Mouse (Mus musculus) CD4-positive, CD25-positive, alpha-beta regulatory T cell, adult 2 months (primary cell): ENCODE data around the gene Ttll9.
A peak's percentile ranks its signal among the peaks of the same experiment; 100 is the strongest.

ENCODE experiments used
- DNase-seq: peaks from one replicate; pipeline ENCODE4 v3.0.0-alpha.2; 2012; ENCODE audit warnings: low read depth, low spot score

Ttll9 gene

DNA sequence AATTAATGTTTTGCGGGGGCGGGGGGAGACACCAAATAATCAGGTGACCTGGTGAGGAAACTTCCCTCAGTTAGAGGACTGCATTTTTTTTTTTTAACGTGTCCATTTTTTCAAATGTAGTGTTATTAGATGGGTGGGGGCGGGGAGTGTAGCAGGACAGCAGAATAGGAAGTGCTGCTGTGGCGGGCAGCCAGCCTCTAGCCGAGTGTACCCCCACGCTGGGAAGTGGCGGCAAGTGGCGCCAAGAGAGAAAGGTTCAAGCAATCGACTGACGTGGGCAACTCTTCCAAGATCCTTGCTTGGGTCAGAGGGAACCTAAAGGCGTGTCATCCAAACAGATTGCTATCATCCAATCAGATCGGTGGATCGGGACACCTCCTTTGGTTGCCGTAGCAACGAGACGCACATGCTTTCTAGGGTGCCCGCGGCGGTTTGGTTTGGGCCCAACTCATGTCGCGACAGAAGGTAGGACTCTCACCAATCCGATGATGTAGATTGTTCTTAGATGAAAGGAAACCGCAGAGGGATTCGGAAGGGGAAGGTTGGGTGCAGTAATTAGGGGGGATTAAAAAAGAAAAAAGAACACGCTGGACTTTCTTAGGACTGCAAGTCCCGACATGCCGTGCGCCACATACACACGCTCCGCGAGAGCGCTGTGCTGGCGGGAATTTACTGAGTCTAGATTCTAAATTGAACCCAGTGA is at the start of gene Ttll9:
Ttll9 (plus strand) TSS at position 395 of the 703 bp plus-strand sequence.
- DNase-seq, result peak; percentile 65

DNA sequence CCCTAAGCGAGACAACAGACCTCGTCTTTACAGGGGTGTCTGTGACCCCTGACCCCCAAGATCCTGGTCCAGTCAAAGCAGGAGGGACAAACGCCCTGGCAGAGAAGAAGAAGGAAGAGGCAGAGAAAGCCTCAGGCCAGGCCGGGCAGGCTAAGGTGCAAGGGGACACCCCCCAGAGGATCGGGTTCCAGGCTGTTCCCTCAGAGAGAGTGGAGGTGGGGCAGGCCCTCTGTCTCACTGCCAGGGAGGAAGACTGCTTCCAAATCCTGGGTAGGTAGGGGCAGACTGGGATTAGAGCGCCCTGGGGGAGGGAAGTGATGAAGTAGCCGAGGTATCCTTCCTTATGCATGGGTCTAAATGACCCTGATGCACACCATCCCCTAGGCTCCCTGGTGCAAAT is 48.8 kb upstream of the Ttll9 start:
- DNase-seq, result no peak

DNA sequence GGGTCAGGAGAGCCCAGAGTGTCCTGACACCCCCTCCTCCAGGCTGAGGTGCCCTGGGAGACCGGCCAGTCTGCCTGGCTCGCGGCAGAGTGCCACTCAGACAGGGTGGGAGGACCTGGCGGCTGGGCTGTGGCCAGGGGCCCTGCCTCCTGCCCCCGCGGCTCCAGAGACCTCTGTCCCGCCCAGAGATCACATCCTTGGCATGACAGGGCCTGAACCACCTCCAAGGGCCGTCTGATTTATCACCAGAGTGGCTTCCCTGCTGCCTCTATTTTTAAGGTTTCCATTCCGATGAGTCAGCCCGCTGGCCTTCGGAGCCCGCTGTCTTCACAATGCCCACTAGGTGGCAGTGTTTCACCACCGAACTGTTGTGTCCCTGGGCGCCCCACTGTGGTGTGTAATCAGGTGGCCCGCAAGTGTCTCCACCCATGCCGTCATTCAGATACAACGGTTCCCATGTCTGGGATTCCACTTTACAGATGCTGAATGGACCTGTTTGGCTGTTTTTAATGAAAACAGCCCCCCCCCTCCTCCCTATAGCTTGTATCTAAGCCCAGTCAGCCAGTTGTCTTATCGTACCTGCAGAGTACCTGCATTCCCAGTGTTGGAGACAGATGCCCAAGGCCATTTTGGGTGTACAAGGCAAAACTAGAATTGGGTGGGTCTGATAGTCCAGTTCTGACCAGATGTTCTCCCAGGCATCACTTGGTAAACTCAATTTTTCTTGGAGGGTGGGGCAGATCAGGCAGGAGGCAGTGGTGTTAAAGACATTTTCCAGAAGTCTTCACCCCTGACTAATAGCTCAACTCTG is 47.8 kb upstream of the Ttll9 start:
- peak; percentile 89 for DNase-seq

DNA sequence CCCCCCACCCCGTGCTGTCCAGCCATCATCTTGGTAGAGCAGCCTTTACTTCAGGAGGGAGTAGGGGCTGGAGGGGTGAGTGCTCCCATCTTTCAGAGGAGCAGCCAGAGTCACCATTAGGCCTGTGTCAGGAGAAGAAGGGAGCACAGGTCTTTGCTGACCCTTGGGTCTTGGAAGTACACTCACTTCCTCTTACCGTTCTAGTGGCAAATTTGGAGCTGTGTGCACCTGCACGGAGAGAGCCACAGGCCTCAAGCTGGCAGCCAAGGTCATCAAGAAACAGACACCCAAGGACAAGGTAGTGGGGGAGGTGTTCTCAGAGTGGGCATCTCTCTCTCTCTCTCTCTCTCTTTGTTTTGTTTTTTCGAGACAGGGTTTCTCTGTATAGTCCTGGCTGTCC is 46.8 kb upstream of the Ttll9 start:
- no peak for DNase-seq

DNA sequence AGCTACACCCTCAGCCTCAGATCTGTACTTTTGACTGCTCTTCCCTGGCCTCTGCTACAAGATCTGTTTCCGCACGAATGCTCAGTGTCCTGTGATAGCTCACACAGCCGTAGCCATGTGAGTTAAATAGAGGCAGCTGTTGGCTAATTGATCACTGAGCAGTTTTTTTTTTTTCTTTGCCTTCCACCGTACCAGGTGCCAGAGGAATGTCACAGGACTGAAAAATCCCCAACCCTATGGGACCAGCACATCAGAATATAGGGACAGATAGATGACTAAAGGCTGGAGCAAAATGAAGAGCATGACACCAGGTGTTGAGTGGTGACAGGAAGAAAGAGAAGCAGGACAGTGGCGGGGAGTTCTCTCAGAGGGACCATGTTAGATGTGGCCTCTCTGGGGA is 46.2 kb upstream of the Ttll9 start:
- DNase-seq, result no peak

DNA sequence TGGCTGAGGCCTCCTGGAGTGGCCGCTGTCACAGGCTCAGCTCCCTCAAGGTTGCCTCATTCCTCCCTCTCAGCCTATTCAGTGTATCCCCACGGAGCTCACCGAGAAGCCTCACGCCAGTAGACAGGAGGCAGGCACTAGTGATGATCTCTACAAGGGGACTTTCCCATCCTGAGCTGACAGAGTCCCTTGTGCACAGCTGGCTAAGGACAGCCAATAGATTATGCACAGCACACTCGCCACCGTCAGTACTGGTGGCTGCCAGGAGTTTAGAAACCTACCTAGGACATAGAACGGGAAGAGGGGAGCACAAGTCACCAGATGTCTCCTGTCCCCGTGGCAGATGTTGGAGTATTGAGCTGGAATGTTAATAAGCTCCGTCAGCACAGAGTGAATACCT is 44.6 kb upstream of the Ttll9 start:
- DNase-seq, result no peak

DNA sequence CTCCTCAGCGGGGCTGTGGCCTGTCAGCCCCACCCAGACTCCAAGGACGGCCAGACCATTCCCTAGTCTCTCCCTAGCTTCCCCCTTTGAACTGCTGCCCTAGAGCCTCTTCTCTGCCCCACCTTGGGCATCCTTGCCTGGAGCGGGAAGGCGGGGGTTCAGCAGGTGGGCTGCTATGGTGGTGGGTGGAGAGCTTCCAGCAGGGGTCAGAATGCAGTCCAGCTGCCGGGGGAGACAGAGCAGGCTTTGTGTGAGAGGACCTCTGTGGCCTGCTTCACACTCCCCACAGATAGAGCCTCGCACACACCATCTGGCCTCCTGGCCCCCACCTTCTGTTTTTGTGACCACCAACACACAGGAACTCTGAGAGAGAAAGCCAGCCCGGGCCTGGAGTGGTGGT is 39.9 kb upstream of the Ttll9 start:
- DNase-seq, result no peak

DNA sequence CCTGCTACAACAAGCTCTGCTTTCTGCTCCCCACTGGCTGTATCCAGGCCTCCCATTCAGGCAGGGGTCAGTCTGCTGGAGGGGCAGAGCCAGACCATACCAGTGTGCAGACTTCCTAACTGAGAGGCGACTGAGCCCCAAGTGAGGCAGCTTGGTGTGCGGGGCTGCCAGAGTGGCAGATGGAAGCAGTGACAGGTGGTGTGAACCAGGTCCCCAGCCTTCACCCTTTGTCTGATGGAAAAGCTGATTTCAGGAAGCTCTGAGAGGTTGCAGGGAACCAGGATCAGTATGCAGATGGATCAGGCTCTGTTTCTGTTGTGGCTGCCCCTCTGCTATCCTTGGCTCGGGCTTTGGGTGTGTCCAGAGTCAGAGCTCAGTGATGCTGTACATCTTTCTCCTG is 38.7 kb upstream of the Ttll9 start:
- DNase-seq, result no peak

DNA sequence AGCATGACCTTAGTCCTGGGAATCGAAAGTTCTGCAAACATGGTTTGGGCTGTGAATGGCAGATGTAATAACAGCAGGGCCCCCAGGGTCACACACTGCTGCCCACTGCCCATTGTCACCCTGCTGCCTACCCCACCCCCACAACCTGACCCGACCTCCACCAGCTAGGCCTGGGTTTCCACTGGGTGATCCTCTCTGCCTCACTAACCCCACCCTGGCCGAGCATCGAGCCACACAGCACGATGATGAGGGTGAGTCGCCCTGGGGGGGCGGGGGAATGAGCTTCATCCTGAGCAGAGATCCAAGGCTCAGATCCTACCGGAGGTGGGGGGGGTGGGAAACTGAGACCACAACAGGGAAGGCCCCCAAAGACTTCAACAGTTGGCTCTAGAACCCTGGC is 38.2 kb upstream of the Ttll9 start:
- DNase-seq, result no peak

DNA sequence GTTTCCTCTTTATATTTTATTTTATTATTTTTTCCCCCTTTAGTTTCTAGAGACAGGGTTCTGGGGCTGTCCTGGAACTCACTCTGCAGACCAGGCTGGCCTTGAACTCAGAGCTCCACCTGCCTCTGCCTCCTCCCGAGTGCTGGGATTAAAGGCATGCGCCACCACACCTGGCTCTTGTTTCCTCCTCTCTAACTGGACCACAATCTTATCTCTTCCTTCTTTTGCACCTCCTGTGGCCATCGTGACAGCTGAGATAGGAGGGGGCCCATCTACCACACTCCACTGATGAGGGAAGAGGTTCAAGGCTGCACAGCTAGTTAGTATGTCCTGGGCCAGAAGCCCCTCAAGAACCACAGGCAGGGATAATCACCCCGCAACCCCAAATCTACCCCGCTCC is 37.7 kb upstream of the Ttll9 start:
- no peak for DNase-seq

DNA sequence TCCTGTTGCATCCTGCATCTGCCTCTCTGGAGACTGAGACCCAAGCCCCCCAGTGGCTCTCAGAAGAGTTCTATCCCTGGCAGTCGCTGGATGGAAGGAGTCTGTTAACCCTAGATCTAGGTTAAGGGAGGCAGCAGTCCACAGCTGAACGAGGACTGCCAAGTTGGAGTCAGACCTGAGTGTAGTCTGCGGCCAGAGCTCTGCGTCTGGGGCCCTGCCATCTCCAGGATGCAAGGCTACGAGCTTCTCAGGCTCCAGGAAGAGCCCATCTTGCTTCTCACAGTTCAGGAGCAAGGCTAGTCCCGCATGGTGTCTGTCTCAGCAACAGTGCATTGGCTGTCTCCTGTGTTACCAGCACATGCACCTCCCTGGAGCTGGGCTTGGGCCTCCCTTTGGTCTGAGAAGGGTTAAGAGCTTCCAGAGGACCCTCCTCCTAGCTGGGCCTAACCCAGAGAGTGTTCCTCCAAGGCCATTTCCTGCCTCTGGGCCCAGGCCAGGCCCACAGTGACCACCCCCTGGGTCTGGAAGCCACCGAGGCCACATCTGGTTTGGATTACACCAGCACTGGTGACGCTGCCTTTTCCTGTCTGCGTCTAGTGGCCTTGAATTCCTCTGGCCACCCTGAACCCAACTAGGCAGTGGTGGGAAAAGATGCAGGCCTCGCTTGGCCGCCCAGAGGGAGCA is 37.0 kb upstream of the Ttll9 start:
- DNase-seq, result no peak

DNA sequence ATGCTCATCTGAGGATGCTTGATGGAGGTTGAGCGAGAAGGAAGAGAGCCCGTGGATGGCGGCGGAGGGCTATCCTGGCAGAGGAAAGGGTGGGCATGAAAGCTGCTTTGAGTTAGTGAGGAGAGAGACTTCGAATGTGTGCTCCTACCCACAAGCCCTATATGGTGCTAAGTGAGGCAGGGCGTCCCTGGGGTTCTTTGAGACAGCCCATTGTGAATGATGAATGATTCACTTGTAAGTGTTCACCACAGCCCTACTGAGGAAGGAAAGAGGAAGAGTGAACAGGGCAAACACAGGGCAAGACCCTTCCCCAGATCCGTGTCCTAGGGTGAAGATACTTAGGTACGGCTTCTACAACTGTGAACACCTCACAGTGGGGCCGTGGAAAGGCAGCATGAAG is 35.4 kb upstream of the Ttll9 start:
- no peak for DNase-seq

DNA sequence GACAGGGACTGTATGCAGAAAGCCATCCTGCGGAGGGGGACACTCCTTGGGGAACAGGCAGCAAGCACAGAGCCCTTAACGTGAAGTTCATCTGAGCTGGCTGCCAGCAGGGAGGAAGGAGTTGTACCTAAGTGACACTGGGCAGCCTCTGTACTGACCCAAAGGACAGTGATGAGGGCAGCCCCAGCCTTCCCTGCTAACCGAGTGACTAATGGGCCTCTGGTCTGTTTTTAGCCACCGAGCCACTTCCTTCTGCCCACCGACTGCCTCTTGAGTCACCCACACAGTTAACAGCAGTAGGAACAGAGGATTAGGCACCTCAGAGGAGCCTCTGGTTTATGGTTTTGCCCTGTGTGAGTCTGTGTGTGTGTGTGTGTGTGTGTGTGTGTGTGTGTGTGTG is 34.9 kb upstream of the Ttll9 start:
- no peak for DNase-seq

DNA sequence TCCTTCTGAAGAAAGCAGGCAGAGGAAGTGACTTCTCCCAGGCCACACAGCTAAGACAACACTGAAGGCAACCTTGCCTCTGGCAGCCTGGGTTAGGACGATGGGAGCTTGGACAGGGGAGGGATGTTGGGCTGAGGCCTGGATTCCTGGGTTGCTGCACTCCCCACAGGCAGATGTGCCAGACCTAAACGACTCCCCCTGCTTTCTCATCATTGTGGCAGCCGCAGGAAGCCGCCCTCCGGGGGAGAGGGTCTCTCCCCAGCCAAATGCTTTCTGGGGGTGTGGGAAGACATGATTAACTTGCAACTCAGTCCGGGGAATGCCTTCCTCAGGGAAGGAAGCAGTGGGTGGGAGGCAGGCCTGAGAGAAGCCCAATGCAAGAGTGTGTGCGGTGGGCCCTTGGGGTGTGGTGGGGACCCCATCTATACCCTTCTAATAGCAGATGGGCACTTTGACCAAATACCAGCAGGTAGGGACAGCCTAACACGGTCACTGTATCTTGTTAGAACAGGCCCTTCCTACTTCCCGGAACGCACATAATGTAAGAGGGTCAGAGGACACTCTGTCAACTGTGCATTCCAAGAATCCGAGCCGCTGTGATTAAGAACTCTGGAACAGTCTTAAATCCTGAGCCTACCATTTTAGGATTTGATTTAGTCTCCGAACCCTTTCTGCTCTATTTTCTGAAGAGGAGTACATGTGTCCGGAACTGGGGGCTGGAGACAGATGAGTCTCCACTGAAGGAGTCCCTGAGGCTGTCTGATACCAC is 33.9 kb upstream of the Ttll9 start:
- no peak for DNase-seq

DNA sequence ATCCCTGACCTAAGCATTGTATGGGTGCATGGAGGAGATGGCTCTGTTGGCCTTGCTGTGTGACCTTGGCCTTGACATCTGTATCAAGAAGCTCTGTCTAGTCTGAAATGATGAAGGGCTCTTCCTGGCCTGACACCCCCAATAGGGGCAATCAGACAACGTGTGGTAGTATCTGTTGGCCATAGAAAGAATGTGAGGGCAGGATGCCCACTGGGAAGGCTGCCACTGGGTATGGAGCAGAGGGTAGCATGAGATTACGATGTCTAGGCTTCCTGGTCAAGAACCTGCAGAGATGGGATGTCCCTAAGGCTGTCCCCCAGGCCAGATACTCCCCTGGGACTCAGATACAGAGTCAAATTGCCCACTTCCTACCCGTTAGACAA is 33.3 kb upstream of the Ttll9 start:
- DNase-seq, result no peak

DNA sequence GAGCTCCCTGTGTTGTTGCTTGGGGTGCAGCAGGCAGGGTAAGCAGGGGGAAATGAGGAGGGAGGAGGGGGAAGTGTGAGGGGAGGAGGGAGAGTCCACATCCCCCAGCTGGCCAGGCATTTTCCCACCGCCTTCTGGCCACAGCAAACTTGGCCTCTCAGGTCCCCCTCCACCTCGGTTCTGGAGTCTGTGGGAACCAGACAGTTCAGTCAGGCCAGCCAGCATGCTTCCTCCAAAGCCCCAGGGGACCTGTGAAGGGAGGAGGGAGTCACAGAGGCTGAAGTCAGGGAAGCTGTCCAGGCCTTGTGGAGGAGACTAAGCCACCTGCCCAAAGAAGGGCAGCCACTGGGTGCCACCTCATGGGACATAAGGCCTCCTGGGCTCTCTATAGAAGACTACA is 32.0 kb upstream of the Ttll9 start:
- no peak for DNase-seq

DNA sequence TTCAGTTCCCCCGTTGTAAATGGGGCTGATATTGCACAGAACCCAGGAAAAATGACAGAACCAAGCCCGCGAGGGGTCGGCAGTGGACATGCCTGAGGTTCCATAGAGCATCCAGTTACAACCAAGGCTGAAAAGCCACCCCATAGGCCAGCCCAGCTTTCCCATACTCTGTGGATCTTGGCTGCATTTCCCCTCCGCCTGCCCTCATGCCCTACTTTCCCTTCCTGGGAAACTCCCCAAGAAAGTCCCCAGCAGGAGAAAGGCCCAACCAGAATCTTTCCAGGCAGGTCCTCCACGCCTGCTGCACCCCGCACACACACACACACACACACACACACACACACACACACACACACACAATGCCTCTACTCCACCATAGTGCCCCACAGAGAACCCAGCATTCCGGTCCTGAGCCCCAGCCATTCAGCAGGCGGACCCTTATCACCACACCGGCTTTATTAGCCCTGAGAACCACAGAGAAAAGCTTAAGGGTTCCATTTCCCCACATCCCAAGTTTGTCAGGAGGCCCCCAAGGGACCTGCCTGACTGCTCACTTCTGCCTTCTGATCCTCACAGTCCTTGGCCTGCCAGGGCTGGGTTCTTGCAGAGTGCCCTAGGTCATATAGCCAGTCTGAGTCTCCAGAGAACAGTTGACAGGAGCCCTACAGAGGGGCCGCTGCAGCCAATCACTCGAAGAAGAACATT is 30.7 kb upstream of the Ttll9 start:
- DNase-seq, result no peak

DNA sequence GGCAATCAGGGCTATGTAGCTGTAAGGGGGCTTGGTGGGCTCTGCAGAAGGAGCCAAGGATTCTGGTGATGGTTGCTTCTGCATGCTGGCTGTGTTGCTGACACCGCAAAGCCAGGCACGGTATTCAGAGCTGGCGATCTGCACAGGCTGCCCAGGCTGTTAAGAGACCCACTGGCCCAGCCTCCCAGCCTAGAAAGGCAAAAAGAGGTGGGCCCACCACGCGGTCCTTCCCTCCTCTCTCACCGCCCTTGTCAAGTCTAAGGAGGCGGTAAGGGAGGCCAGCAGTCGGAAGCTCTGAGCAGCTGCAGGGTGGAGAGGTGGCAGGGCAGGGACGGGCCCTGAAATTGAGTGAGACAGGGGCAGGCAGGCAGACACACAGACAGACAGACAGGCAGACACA is 29.2 kb upstream of the Ttll9 start, which contains the start of gene Foxs1:
Foxs1 (minus strand) TSS at position 161 of the 400 bp plus-strand sequence.
- no peak for DNase-seq

DNA sequence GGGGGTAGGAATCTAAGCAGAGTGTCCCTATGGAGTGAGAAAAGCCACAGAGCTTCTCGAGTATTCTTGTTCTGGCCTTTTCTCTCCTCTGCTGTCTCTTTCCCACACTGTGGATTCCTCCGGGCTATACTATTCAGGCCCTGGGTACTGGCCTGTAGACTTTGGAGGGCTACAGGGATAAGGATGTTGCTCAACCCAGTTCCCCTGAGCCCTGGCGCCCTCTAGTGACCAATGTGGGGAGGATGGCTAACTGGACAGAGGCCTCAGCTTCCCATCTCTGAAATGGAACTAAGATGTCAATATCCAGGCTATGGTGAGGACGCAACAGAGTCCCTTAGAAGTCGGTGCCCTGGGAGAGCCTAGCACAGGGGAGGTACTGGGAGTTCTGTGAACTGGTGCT is 28.7 kb upstream of the Ttll9 start:
- DNase-seq, result peak; percentile 57

DNA sequence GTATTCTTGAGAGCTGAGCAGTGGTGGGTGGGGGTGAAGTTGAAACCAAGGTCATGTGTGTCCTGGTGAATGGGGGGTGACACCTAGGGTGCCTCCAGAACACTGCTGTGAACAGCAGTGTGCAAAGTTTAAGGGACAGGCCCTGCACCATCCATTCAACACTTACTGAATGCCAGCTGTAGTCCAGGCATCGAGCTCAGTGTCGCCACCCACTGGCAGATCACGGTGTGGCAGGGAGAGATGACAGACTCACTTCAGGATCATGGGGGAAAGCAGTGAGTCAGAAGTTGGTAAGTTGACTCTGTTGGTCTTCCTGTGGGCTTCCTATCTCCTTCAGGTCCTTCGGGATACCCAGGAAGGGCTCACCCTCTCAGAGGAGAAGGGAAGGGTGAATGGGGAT is 22.4 kb upstream of the Ttll9 start:
- peak; percentile 66 for DNase-seq

DNA sequence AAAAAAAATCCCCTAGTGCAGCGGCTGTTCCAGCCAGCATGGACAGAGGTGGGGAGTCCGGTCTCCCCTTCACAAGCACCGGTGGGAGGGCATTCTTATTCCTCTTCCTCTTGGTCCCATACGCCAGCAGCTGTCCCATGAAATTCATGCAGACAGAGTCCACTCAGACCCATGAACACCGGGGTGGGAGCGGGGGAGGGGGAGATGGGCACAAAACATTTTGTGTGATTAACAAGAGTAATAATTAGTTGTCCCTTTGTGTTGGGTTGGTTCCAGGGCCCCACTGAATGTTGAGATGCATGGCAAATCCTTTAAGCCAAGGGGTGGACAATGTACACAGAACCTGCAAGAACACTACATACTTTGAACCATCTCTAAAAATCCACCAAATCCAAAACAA is 21.2 kb upstream of the Ttll9 start:
- DNase-seq, result no peak
